Mouse (Mus musculus) stomach, embryonic 15.5 days (tissue): ENCODE results near the gene Msl2. TPM values are rescaled to one million over a fixed set of nuclear protein-coding genes. Genes with fewer than 3 reads are reported as not detected.

Experiments
- ATAC-seq: fragments of 200-750 bp; cut with Nextera tagmentation; 2 replicates; pipeline ENCODE4 v1.8.0; 2017; ENCODE audit warnings: low read depth, moderate number of reproducible peaks, moderate TSS enrichment; ENCODE audit not compliant: insufficient read depth, low FRiP score
- H3K27ac ChIP-seq: fragments of 300-500 bp; sonication (generic); 2 replicates; pipeline ENCODE4 v1.5.1; 2015; ENCODE audit warnings: mild to moderate bottlenecking, inconsistent platforms
- H3K27me3 ChIP-seq: fragments of 300-500 bp; sonication (generic); replicated peaks from 2 replicates; pipeline ENCODE4 v1.6.1; 2015; ENCODE audit warnings: inconsistent platforms
- H3K36me3 ChIP-seq: fragments of 300-500 bp; sonication (generic); 2 replicates; pipeline ENCODE4 v1.6.1; 2015; ENCODE audit warnings: inconsistent platforms
- H3K4me1 ChIP-seq: fragments of 300-500 bp; sonication (generic); 2 replicates; pipeline ENCODE4 v1.6.1; 2015; ENCODE audit warnings: inconsistent platforms
- H3K4me2 ChIP-seq: fragments of 300-500 bp; sonication (generic); 2 replicates; pipeline ENCODE4 v1.6.1; 2015; ENCODE audit warnings: mild to moderate bottlenecking, inconsistent platforms
- H3K4me3 ChIP-seq: fragments of 300-500 bp; sonication (generic); replicated peaks from 2 replicates; pipeline ENCODE4 v1.5.1; 2015; ENCODE audit warnings: inconsistent platforms
- H3K9ac ChIP-seq: fragments of 300-500 bp; sonication (generic); 2 replicates; pipeline ENCODE4 v1.6.1; 2015; ENCODE audit warnings: inconsistent platforms
- H3K9me3 ChIP-seq: fragments of 300-500 bp; sonication (generic); 2 replicates; pipeline ENCODE4 v1.6.1; 2016; ENCODE audit warnings: inconsistent platforms
- WGBS: fragments of 180-500 bp; shearing (Covaris S2); methylation state at CpG from one replicate; pipeline ENCODE4 v1.1.7; 2015; 5-methylcytosine and 5-hydroxymethylcytosine counted together
- polyA plus RNA-seq: library from polyadenylated mRNA; unstranded; fragments of >200 nt; fragmentation: Nextera tagmentation; extraction: Ambion mirVana; gene quantifications from 2 replicates; pipeline ENCODE4 v1.2.1, GENCODE M21; 2015

Msl2 gene
- polyA plus RNA-seq, 1 experiment from 2014 or later = 6.3 TPM

- H3K36me3 ChIP-seq = no peaks in the 10 kb centered on the region
- no peak for ATAC-seq
- H3K4me2 ChIP-seq = peak overlapping the region; percentile 73
- H3K9me3 ChIP-seq = no peaks in the 10 kb centered on the region
- H3K27ac ChIP-seq = 0 out of 2 replicates have a peak overlapping the region, but pooled peaks have one; percentile 23
- peak overlapping the region; percentile 98 for H3K9ac ChIP-seq
- H3K27me3 ChIP-seq = no peaks in the 10 kb centered on the region
- peak overlapping the region; percentile 96 for H3K4me3 ChIP-seq
- peaks cover 14% of the 10 kb centered on the region; the same call in 1 of the 2 replicates for H3K4me1 ChIP-seq
- whole genome bisulfite sequencing = under 1% methylated on average over 8 of the region's 8 CpGs
These were observed 1.8 kb downstream of the Msl2 start for GRCm38 (mm10) chr9:101075694-101076093.

GRCm38 (mm10) chr9:101076095-101076875, 2.4 kb downstream of the Msl2 start:
- peak overlapping the region; percentile 52; the same call in 1 of the 2 replicates for H3K27ac ChIP-seq
- no peaks in the 10 kb centered on the region for H3K27me3 ChIP-seq
- WGBS = under 1% methylated on average over 18 of the region's 18 CpGs

GRCm38 (mm10) chr9:101077486-101077885, 3.6 kb downstream of the Msl2 start:
- Histone ChIP-seq H3K4me3 (peak overlapping the region; percentile 96), H3K27me3 (no peaks in the 10 kb centered on the region), H3K9me3 (no peaks in the 10 kb centered on the region), H3K4me2 (peak overlapping the region; percentile 73), H3K27ac (no peak overlapping the region), H3K9ac (no peak overlapping the region), H3K4me1 (peaks cover 14% of the 10 kb centered on the region; the same call in 1 of the 2 replicates), H3K36me3 (no peaks in the 10 kb centered on the region)
- ATAC-seq = no peak

More at GRCm38 (mm10) chr9:101076095-101076875, 2.4 kb downstream of the Msl2 start:
- Histone ChIP-seq H3K4me2 (peak overlapping the region; percentile 73), H3K36me3 (no peaks in the 10 kb centered on the region), H3K9me3 (no peaks in the 10 kb centered on the region), H3K9ac (peak overlapping the region; percentile 98), H3K4me3 (peak overlapping the region; percentile 96), H3K4me1 (peaks cover 14% of the 10 kb centered on the region; the same call in 1 of the 2 replicates)
- no peak for ATAC-seq

DNA sequence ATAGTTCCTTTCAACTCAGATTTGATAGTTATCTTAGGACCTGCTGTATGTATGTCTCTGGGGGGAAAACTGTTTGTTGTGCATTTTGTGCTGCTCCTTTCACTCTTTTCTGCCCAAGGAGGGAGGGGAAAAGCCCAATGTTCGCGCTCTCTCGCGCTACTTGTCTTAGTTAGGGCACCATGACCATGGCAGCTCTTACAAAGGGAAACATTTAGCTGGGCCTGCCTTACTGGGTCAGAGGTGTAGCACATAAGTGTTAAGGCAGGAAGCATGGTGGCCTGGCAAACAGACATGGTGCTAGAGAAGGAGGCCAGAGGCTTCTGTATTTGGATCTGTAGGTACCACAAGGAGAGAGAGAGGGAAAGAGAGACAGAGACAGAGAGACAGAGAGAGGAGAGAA, 4.7 kb downstream of the Msl2 start:
- Histone ChIP-seq H3K9ac (no peak overlapping the region), H3K9me3 (no peaks in the 10 kb centered on the region), H3K27ac (0 out of 2 replicates have a peak overlapping the region, but pooled peaks have one; percentile 21), H3K27me3 (no peaks in the 10 kb centered on the region), H3K4me1 (peaks cover 14% of the 10 kb centered on the region; the same call in 1 of the 2 replicates), H3K4me3 (peak overlapping the region; percentile 19), H3K4me2 (peak overlapping the region; percentile 51), H3K36me3 (peaks cover 1% of the 10 kb centered on the region; the same call in 1 of the 2 replicates)
- ATAC-seq = no peak
- 62% methylated on average over 4 of the region's 4 CpGs for WGBS

DNA sequence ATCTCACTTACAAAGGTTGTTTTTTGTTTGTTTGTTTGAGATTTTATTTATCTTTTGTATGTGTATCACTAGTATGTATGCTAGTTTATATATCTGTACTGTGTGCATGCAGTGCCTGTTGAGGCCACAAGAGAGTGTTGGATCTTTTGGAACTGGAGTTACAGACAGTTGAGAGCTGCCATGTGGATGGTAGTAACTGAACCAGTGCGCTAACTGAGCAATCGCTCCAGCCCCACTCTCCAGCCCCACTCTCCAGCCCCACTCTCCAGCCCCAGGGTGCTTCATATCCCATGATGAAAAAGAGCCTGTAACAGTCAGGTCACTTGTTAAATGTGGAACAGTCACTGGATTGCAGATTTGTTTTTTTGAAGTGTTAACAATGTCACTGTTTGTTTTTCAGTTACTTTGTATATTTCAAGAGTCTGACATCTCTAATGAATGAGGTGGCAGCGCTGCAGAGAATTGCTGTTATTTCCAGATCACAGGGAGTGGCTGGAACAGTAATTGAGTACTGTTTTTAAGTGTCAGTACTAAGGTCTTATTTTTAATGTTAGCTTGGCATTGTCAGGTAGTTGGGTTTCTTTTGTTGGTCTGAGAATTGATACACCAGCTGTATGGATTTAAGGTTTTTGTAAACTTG, 6.3 kb downstream of the Msl2 start:
- Histone ChIP-seq H3K4me2 (no peak overlapping the region; the same call in 1 of the 2 replicates), H3K27me3 (no peaks in the 10 kb centered on the region), H3K9me3 (no peaks in the 10 kb centered on the region), H3K4me1 (peaks cover 14% of the 10 kb centered on the region; the same call in 1 of the 2 replicates), H3K9ac (no peak overlapping the region), H3K36me3 (peaks cover 3% of the 10 kb centered on the region; the same call in 1 of the 2 replicates), H3K27ac (no peak overlapping the region), H3K4me3 (no peak overlapping the region)
- ATAC-seq = no peak
- WGBS = 50% methylated on average over 3 of the region's 3 CpGs

DNA sequence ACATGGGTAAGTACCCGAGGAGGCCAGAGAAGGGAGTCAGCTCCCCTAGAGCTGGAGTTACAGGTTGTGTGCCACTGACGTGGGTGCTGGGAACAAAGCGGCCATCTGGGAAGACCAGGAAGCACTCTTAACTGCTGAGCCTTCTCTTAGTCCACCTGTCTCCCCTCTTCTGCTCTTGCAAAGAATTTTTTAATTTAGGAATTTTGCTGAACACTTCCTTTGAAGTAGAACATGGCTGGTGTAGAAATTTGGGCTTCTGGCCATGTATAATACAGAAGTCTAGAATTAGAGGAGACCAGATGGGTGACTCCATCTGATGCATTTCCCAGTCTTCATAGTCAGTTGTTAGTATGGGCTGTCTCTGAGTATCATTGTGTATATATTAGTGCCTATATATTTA, 9.8 kb downstream of the Msl2 start:
- peaks cover 7% of the 10 kb centered on the region; the same call in 1 of the 2 replicates for H3K4me1 ChIP-seq
- no peak for ATAC-seq
- H3K27ac ChIP-seq = no peak overlapping the region
- 91% methylated on average over 3 of the region's 3 CpGs for WGBS
- H3K36me3 ChIP-seq = peaks cover 3% of the 10 kb centered on the region; the same call in 1 of the 2 replicates
- no peak overlapping the region for H3K4me3 ChIP-seq
- no peaks in the 10 kb centered on the region for H3K27me3 ChIP-seq
- H3K4me2 ChIP-seq = no peak overlapping the region
- H3K9ac ChIP-seq = no peak overlapping the region
- H3K9me3 ChIP-seq = no peaks in the 10 kb centered on the region

- H3K4me2 ChIP-seq = no peak overlapping the region
- H3K9me3 ChIP-seq = no peaks in the 10 kb centered on the region
- no peak overlapping the region for H3K27ac ChIP-seq
- no peak overlapping the region for H3K9ac ChIP-seq
- H3K4me1 ChIP-seq = no peaks in the 10 kb centered on the region
- no peak for ATAC-seq
- H3K4me3 ChIP-seq = no peak overlapping the region
- 97% methylated on average over 4 of the region's 4 CpGs for WGBS
- H3K36me3 ChIP-seq = peaks cover 4% of the 10 kb centered on the region; the same call in 1 of the 2 replicates
- no peaks in the 10 kb centered on the region for H3K27me3 ChIP-seq
These were observed 21.5 kb downstream of the Msl2 start for GRCm38 (mm10) chr9:101095425-101095824.

- Histone ChIP-seq H3K4me1 (no peaks in the 10 kb centered on the region), H3K27ac (no peak overlapping the region), H3K4me3 (no peak overlapping the region), H3K9ac (no peak overlapping the region), H3K4me2 (no peak overlapping the region), H3K9me3 (no peaks in the 10 kb centered on the region), H3K36me3 (peaks cover 12% of the 10 kb centered on the region; the same call in 1 of the 2 replicates), H3K27me3 (no peaks in the 10 kb centered on the region)
- WGBS = 95% methylated on average over 3 of the region's 3 CpGs
- ATAC-seq = no peak
These were observed 22.6 kb downstream of the Msl2 start for GRCm38 (mm10) chr9:101096461-101096860.

- no peak overlapping the region for H3K4me2 ChIP-seq
- no peak overlapping the region for H3K4me3 ChIP-seq
- H3K36me3 ChIP-seq = peaks cover 17% of the 10 kb centered on the region
- no peak overlapping the region for H3K27ac ChIP-seq
- no peak overlapping the region for H3K9ac ChIP-seq
- H3K4me1 ChIP-seq = no peaks in the 10 kb centered on the region
- WGBS = 82% methylated on average over 1 of the region's 1 CpGs
- no peaks in the 10 kb centered on the region for H3K9me3 ChIP-seq
- no peaks in the 10 kb centered on the region for H3K27me3 ChIP-seq
- no peak for ATAC-seq
These were observed 23.6 kb downstream of the Msl2 start for GRCm38 (mm10) chr9:101097542-101097941.

GRCm38 (mm10) chr9:101099445-101099844, 25.5 kb downstream of the Msl2 start:
- no peaks in the 10 kb centered on the region for H3K27me3 ChIP-seq
- H3K4me2 ChIP-seq = no peak overlapping the region
- H3K27ac ChIP-seq = no peak overlapping the region
- WGBS = 65% methylated on average over 6 of the region's 6 CpGs
- H3K4me3 ChIP-seq = no peak overlapping the region
- no peaks in the 10 kb centered on the region for H3K4me1 ChIP-seq
- no peak for ATAC-seq
- no peaks in the 10 kb centered on the region for H3K9me3 ChIP-seq
- peaks cover 17% of the 10 kb centered on the region for H3K36me3 ChIP-seq
- H3K9ac ChIP-seq = no peak overlapping the region

DNA sequence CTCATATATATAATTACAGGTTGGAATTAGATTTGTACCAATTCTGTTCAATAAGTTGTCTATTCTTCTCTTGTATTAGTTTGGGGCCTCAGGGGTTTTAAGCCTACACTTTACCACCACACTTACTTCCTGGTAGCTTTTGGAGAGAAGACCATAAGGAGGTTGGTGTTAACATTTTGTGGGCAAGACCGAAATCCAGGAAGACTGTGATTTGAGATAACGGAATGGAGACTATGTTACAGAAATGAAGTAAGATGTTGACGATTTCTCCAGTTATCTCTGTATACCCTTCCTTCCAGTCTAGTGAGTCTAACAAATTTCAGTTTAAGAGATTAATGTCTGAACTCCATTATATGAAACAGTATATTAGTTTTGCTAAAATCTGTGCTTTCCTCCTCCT, 26.3 kb downstream of the Msl2 start:
- Histone ChIP-seq H3K36me3 (peaks cover 20% of the 10 kb centered on the region), H3K27me3 (no peaks in the 10 kb centered on the region), H3K4me3 (no peak overlapping the region), H3K9me3 (no peaks in the 10 kb centered on the region), H3K9ac (no peak overlapping the region), H3K27ac (no peak overlapping the region), H3K4me2 (no peak overlapping the region), H3K4me1 (no peaks in the 10 kb centered on the region)
- ATAC-seq = no peak
- 78% methylated on average over 3 of the region's 3 CpGs for WGBS

DNA sequence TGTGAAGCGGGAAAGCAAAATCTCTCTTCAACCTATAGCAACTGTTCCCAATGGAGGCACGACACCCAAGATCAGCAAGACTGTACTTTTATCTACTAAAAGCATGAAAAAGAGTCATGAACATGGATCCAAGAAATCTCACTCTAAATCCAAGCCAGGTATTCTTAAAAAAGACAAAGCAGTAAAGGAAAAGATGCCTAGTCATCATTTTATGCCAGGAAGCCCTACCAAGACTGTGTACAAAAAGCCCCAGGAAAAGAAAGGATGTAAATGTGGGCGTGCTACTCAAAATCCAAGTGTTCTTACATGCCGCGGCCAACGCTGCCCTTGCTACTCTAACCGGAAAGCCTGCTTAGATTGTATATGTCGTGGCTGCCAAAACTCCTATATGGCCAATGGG, 27.6 kb downstream of the Msl2 start:
- Histone ChIP-seq H3K9ac (no peak overlapping the region), H3K9me3 (no peaks in the 10 kb centered on the region), H3K4me3 (no peak overlapping the region), H3K36me3 (peaks cover 20% of the 10 kb centered on the region), H3K27ac (no peak overlapping the region), H3K27me3 (no peaks in the 10 kb centered on the region), H3K4me2 (no peak overlapping the region), H3K4me1 (no peaks in the 10 kb centered on the region)
- 91% methylated on average over 8 of the region's 8 CpGs for WGBS
- no peak for ATAC-seq
